Mouse (Mus musculus) megakaryocyte, adult 5-6 weeks (primary cell): Measurements from ENCODE around the gene Cactin. TPM values are rescaled to one million over a fixed set of nuclear protein-coding genes. Genes with fewer than 3 reads are reported as not detected.

Experiments used
- ATAC-seq: 2 replicates; pipeline ENCODE4 v1.8.0; 2016; ENCODE audit warnings: mild to moderate bottlenecking, inconsistent platforms; ENCODE audit not compliant: poor library complexity, severe bottlenecking
- total RNA-seq, 2 experiments: library from RNA; stranded (forward) in 1 of 2; stranded (reverse) in 1 of 2; fragments of 153-499, 151-499 nt in 1 of 2; fragments of 221-1000, 200-1000 nt in 1 of 2; gene quantifications; 2 replicates each; pipeline versions ENCODE4 v1.2.3 to v1.2.4; 2015 to 2017

The Cactin gene
- total RNA-seq, 2 experiments from 2014 or later = 4.5 to 16.2 TPM

DNA sequence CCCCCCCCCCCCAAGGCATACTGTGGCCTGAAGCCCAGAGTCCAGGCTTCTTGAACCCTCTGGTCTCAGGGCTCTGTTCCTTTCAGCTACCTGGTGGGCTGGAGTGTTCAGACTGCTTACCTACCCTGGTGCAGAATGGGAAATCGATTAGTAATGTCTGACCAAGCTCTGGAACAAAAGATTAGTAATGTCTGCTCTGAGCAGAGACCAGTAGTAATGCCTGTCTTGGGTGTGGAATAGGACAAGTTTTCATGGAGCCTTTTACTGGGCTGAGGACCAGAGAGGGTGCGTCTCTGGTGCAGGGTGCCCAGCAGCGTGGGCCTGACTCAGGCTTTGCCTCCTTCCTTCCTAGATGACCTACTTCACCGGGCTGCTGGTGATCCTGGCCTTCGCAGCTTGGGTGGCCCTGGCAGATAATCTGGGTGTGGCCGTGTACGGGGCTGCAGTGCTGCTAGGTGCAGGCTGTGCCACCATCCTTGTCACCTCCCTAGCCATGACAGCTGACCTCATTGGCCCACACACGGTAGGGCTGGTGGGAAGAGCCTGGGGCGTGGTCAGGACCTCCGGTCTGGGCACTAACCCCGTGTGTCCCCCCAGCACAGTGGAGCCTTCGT, 41.5 kb downstream of the Cactin start:
- ATAC-seq = no peak

- no peak for ATAC-seq
These were observed 42.8 kb downstream of the Cactin start for GRCm38 (mm10) chr10:81363436-81364346.

DNA sequence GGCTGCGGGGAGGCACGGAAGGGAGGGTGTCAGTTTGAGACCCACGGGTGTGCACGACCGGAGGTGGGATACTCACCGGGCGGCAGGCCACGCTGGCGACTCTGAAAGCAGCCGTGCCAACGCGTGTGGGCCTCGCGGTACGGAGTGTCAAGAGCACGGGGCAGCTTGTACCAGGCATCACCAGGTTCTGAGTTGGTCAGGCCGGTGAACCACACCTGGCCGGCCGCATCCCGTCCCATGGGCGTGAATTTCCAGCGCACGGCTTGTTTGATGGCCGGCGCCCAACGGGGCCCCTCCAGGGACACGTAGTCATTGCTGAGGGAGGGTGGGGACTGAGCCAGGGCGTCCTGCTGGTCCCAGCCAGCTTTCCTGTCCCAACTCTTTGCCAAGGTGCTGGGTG, 43.8 kb downstream of the Cactin start:
- ATAC-seq = no peak

DNA sequence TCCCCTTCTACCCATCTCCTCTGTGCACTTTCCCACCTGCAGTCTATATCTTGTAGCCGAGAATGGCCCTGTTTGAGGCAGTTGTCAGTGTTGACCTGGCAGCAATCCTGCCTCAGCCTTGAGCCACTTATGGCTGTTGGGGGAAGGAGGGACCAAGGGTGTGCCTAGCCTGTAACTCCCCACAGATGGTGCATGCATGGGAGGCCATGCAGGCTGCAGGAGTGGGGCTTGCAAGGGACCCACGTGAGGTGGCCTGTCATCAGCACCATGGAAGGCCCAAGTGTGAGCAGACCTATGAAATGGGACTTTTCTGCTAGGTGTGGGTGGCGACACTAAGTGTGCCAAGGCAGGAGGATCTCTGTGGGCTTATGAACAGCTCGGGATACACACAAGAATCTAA, 44.2 kb downstream of the Cactin start:
- no peak for ATAC-seq

DNA sequence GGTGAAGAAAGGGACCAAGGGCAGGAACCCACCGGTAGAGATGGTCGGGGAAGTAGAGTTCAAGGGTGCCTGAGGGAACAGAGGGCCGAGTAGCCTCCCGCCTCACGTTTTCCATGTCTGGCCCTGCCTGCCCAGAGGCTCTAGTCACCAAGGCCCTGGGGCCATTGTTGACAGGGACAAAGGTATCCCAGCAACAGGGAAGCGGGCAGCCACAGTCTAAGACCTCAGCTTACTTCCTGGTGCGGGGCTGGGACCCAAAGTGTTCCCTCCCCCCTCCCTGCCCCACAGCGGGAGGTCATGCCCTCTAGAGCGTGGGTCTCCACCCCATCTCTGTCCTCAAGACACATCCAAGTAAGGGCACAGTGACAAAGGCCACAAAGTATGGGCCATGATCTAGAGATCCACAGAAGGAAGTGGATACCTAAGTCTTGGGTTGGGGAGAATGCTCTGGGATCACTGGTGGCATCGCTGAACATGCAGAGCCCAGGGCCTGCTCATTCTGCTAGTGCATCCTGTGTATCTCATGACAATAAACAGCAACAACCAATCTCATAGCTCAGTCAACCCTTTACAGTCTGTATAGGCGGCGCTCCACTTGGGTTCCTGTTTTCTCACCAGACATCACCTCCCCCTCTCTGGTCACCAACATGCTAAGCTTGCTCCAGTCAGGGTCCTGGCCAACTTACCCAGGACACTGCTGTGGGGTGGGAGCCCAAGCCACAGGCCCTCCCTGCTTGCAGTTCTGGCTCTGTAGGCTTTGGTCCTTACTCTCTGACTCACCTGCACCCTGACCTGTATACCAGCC, 45.0 kb downstream of the Cactin start, which contains the start of gene 4930404N11Rik:
Gene 4930404N11Rik, minus strand, starts transcription at position 145 of the 805 bp plus-strand sequence.
- ATAC-seq = peak; percentile 62

DNA sequence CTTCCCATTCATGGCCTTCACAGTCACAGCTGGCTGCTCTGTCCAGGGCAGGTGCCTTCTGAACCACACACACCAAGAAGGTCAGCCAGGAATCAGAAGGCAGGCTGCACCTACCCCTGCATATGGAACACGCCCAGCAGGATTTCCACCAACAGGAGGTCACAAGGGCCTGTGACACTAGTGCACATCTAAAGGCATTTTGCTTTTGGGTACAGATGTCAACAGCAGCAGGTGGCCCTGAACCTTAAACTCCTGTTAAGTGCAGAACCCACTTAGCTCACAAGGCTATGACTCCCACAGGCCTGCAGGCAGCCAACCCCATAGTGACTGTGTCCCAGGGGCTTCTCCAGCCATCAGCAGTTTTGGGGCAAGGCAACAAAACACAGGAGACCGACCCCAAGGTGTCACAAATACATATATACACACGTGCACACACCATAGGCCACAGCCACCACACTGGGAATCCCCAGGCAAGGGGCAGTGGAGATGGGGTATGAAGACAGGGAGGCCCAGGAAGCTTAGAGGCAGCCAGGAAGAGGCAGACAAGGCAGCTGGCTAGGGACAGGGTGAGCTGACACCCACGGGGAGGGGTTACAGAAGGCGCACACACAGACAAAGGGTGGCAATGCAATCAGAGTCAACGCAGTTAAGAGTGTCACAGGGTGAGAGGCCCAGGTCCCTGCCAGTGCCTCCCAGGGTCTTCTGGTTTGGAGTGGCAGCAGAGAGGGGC, 45.7 kb downstream of the Cactin start:
- ATAC-seq = no peak

DNA sequence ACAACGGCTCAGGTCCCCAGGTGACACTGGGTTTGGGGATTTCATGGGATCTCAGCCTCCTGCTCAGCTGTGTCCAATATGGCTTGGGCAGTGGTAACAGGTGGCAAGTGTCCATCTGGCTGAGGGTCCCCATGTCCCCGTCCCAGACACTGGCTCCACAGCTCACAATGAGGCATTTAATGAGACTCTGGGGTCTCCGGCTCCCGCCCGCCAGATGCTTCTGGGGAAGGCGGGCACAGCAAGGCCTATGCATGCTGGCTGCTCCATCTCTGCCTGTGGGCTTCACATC, 46.2 kb downstream of the Cactin start:
- ATAC-seq = no peak

GRCm38 (mm10) chr10:81375322-81375721, 54.4 kb downstream of the Cactin start:
- ATAC-seq = no peak

Other genes with a start within 250 kb of the Cactin start
Only the 30 nearest of the 32 such genes appear.
- gene Creb3l3, start 222.2 kb upstream of the Cactin start, total RNA-seq (2015) = 0.50 and 0.58 TPM in 2 replicates
- gene Creb3l3, start 222.2 kb upstream of the Cactin start, total RNA-seq (2017) = 0.40 and 0.89 TPM in 2 replicates
- 33.9 and 40.6 TPM in 2 replicates for gene Map2k2, start 215.2 kb upstream of the Cactin start, total RNA-seq (2015)
- 38.2 and 47.8 TPM in 2 replicates for gene Map2k2, start 215.2 kb upstream of the Cactin start, total RNA-seq (2017)
- gene Zbtb7a, start 185.9 kb upstream of the Cactin start, total RNA-seq (2015) = 25.0 and 27.0 TPM in 2 replicates
- gene Zbtb7a, start 185.9 kb upstream of the Cactin start, total RNA-seq (2017) = 8.8 and 14.5 TPM in 2 replicates
- gene Pias4, start 153.2 kb upstream of the Cactin start, total RNA-seq (2015) = 10.1 and 13.7 TPM in 2 replicates
- gene Pias4, start 153.2 kb upstream of the Cactin start, total RNA-seq (2017) = 12.9 and 13.3 TPM in 2 replicates
- gene Eef2, start 144.5 kb upstream of the Cactin start, total RNA-seq (2015) = 394 and 408 TPM in 2 replicates
- 983 and 1,066 TPM in 2 replicates for gene Eef2, start 144.5 kb upstream of the Cactin start, total RNA-seq (2017)
- gene Dapk3, start 138.1 kb upstream of the Cactin start, total RNA-seq (2015) = 9.8 and 12.7 TPM in 2 replicates
- gene Dapk3, start 138.1 kb upstream of the Cactin start, total RNA-seq (2017) = 27.5 and 36.6 TPM in 2 replicates
- gene 4930442H23Rik, start 137.3 kb upstream of the Cactin start, total RNA-seq (2015) = not detected in 2 replicates
- not detected in 2 replicates for gene 4930442H23Rik, start 137.3 kb upstream of the Cactin start, total RNA-seq (2017)
- not detected in 2 replicates for gene Nmrk2, start 119.1 kb upstream of the Cactin start, total RNA-seq (2015)
- not detected in 2 replicates for gene Nmrk2, start 119.1 kb upstream of the Cactin start, total RNA-seq (2017)
- gene Atcay, start 90.3 kb upstream of the Cactin start, total RNA-seq (2015) = not detected in 2 replicates
- not detected in 2 replicates for gene Atcay, start 90.3 kb upstream of the Cactin start, total RNA-seq (2017)
- not detected in 2 replicates for gene Zfr2, start 87.9 kb upstream of the Cactin start, total RNA-seq (2015)
- gene Zfr2, start 87.9 kb upstream of the Cactin start, total RNA-seq (2017) = 0.16 and 0.26 TPM in 2 replicates
- gene Matk, start 68.2 kb upstream of the Cactin start, total RNA-seq (2015) = 5.4 and 5.9 TPM in 2 replicates
- gene Matk, start 68.2 kb upstream of the Cactin start, total RNA-seq (2017) = 7.5 and 8.1 TPM in 2 replicates
- 52.1 and 67.0 TPM in 2 replicates for gene Mrpl54, start 54.2 kb upstream of the Cactin start, total RNA-seq (2015)
- 97.4 and 154 TPM in 2 replicates for gene Mrpl54, start 54.2 kb upstream of the Cactin start, total RNA-seq (2017)
- 16.4 and 20.2 TPM in 2 replicates for gene Apba3, start 54.1 kb upstream of the Cactin start, total RNA-seq (2015)
- 11.5 and 15.0 TPM in 2 replicates for gene Apba3, start 54.1 kb upstream of the Cactin start, total RNA-seq (2017)
- gene Tjp3, start 29.5 kb upstream of the Cactin start, total RNA-seq (2015) = 3.4 and 3.7 TPM in 2 replicates
- 5.0 and 6.5 TPM in 2 replicates for gene Tjp3, start 29.5 kb upstream of the Cactin start, total RNA-seq (2017)
- gene Pip5k1c, start 28.1 kb upstream of the Cactin start, total RNA-seq (2015) = 28.0 and 31.7 TPM in 2 replicates
- 40.4 and 46.1 TPM in 2 replicates for gene Pip5k1c, start 28.1 kb upstream of the Cactin start, total RNA-seq (2017)
- 0.34 and 0.85 TPM in 2 replicates for gene Tbxa2r, start 7.6 kb downstream of the Cactin start, total RNA-seq (2015)
- 0.07 and 0.28 TPM in 2 replicates for gene Tbxa2r, start 7.6 kb downstream of the Cactin start, total RNA-seq (2017)
- not detected in 2 replicates for gene Gipc3, start 22.2 kb downstream of the Cactin start, total RNA-seq (2015)
- gene Gipc3, start 22.2 kb downstream of the Cactin start, total RNA-seq (2017) = not detected in 2 replicates
- 27.4 and 33.0 TPM in 2 replicates for gene Hmg20b, start 29.4 kb downstream of the Cactin start, total RNA-seq (2015)
- 18.1 and 24.5 TPM in 2 replicates for gene Hmg20b, start 29.4 kb downstream of the Cactin start, total RNA-seq (2017)
- 4.1 and 4.6 TPM in 2 replicates for gene Mfsd12, start 36.4 kb downstream of the Cactin start, total RNA-seq (2015)
- gene Mfsd12, start 36.4 kb downstream of the Cactin start, total RNA-seq (2017) = 7.4 TPM in 2 replicates
- 0.49 and 1.3 TPM in 2 replicates for gene 4930404N11Rik, start 44.7 kb downstream of the Cactin start, total RNA-seq (2015)
- 0.37 and 0.49 TPM in 2 replicates for gene 4930404N11Rik, start 44.7 kb downstream of the Cactin start, total RNA-seq (2017)
- gene Fzr1, start 57.4 kb downstream of the Cactin start, total RNA-seq (2015) = 22.7 and 23.8 TPM in 2 replicates
- gene Fzr1, start 57.4 kb downstream of the Cactin start, total RNA-seq (2017) = 20.9 and 24.0 TPM in 2 replicates
- 5.4 and 5.7 TPM in 2 replicates for gene Dohh, start 63.3 kb downstream of the Cactin start, total RNA-seq (2015)
- gene Dohh, start 63.3 kb downstream of the Cactin start, total RNA-seq (2017) = 21.9 and 42.4 TPM in 2 replicates
- 0.83 and 2.9 TPM in 2 replicates for gene Gm48551, start 63.4 kb downstream of the Cactin start, total RNA-seq (2015)
- 0.33 TPM in 1 of 2 replicates, not detected in the other for gene Gm48551, start 63.4 kb downstream of the Cactin start, total RNA-seq (2017)
- gene Gm48552, start 67.9 kb downstream of the Cactin start, total RNA-seq (2015) = not detected in 2 replicates
- 0.26 and 1.4 TPM in 2 replicates for gene Gm48552, start 67.9 kb downstream of the Cactin start, total RNA-seq (2017)
- 30.6 and 34.0 TPM in 2 replicates for gene Smim24, start 71.9 kb downstream of the Cactin start, total RNA-seq (2015)
- 6.5 and 11.5 TPM in 2 replicates for gene Smim24, start 71.9 kb downstream of the Cactin start, total RNA-seq (2017)
- 51.4 and 54.5 TPM in 2 replicates for gene Nfic, start 134.5 kb downstream of the Cactin start, total RNA-seq (2015)
- gene Nfic, start 134.5 kb downstream of the Cactin start, total RNA-seq (2017) = 6.2 and 8.6 TPM in 2 replicates
- not detected in 2 replicates for gene Celf5, start 161.6 kb downstream of the Cactin start, total RNA-seq (2015)
- gene Celf5, start 161.6 kb downstream of the Cactin start, total RNA-seq (2017) = 0.24 TPM in 1 of 2 replicates, not detected in the other
- gene Ncln, start 175.3 kb downstream of the Cactin start, total RNA-seq (2015) = 55.8 and 62.8 TPM in 2 replicates
- gene Ncln, start 175.3 kb downstream of the Cactin start, total RNA-seq (2017) = 72.4 and 76.3 TPM in 2 replicates
- gene S1pr4, start 179.0 kb downstream of the Cactin start, total RNA-seq (2015) = 22.8 and 23.9 TPM in 2 replicates
- gene S1pr4, start 179.0 kb downstream of the Cactin start, total RNA-seq (2017) = 28.1 and 29.3 TPM in 2 replicates
- gene Gna15, start 203.1 kb downstream of the Cactin start, total RNA-seq (2015) = 34.3 and 35.9 TPM in 2 replicates
- 31.5 and 42.4 TPM in 2 replicates for gene Gna15, start 203.1 kb downstream of the Cactin start, total RNA-seq (2017)